Mouse (Mus musculus): ENCODE data around the gene Nfx1.

Nfx1 gene

DNA sequence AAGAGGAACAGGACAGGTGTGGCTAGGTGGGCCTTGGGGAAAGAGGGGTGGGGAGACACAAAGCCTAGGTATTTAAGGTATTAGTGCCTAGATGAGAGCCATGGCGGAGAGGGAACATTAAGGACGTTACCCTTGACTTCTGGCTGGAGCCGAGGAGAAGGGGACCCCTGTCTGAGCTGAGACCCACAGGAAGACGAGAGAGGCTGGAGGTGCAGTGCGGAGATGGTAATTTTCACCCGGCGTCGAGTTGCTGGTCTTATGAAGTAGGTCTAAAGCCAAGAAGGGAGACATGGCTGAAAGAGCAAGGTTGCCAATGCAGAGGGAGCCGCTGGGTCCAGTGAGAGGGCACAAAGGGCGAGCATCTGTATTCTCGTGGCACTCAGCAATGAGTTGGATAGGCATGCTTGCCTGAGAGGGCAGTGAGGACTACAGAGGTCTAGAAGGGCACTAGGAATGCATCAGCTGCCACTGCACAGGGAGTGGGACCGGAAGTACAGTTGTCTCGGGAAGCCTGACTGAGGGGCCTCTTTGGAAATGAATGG, 75.6 kb downstream of the Nfx1 start:
- DNase-seq (ENCODE audit: low spot score) = no peak

DNA sequence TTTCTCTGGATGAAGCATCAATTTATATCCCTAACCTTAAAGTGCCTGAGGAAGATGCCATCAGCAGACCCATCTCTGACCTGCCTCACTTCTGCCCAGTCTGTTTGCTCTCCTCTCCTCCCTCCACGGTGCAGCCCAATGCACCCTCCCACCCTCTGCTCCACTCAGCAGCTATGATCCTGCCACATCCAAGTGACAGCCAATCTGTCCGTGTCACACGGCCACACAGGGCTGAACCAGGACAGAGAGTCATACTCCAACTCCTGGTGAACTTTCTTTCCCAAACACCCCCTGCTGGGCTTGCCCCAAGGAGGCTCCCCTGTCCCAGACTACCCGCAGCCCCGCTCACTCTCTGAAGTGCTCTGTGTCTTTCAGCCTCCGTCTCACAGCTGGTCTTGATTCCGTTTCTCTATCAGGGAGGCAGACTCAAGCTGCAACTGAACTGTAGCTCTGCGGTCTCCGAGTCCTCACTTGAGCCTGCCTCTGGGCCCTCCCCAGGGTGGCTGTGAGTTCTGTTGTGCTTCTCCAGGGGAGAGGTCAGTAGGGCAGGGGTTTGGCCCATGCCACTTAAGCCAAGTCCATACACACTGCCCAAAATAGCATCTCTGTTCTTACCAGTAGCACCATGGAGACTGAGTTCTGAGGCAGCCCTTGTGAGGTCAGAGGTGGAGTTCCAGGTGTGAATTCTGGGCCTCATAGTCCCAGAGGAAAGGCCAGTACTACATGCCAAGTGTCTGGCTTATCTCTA, 77.0 kb downstream of the Nfx1 start, which contains the start of gene Aqp7:
Aqp7 (minus strand) TSS at position 616 of the 748 bp plus-strand sequence.
- DNase-seq (ENCODE audit: low spot score) = no peak

- DNase-seq (ENCODE audit: low spot score) = no peak
Measured at GRCm38 (mm10) chr4:41048926-41049325, 78.2 kb downstream of the Nfx1 start.

- DNase-seq (ENCODE audit: low spot score) = peak; percentile 75
Measured at GRCm38 (mm10) chr4:41050726-41051675, 80.3 kb downstream of the Nfx1 start.

GRCm38 (mm10) chr4:41051781-41052180, 81.1 kb downstream of the Nfx1 start:
- DNase-seq (ENCODE audit: low spot score) = no peak

- DNase-seq (ENCODE audit: low spot score) = no peak
Measured at GRCm38 (mm10) chr4:41055111-41055510, 84.4 kb downstream of the Nfx1 start.

GRCm38 (mm10) chr4:41056253-41056652, 85.5 kb downstream of the Nfx1 start:
- no peak for DNase-seq (ENCODE audit: low spot score)

DNA sequence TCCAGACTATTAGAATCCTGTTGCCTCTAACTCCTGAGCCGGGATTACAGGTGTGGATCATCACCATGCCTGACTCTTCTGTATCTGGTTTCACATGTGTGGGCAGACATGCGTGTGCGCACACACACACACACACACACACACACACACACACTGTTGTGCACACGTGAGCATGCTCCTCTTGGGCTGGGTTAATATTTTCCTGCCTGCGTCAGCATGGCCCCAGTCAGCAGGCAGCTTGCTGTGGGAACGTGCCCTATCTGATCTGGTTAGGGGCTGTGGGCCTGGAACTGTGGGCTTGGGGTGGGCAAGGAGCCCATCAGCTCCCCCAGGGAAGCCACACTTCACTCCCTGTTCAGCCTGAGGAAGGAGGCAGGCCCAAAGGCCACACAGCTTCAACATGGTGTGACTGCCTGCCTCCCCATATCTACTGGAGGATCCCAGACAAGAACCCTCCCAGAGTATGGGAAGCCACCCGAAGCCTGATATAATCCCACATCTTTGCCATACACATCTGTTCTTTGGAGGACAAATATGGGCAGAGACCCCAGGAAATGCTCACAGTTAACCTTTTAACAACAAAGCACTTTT, 86.1 kb downstream of the Nfx1 start:
- no peak for DNase-seq (ENCODE audit: low spot score)

GRCm38 (mm10) chr4:41057361-41057760, 86.7 kb downstream of the Nfx1 start:
- DNase-seq (ENCODE audit: low spot score) = no peak

GRCm38 (mm10) chr4:41063351-41063750, 92.6 kb downstream of the Nfx1 start:
- no peak for DNase-seq (ENCODE audit: low spot score)

DNA sequence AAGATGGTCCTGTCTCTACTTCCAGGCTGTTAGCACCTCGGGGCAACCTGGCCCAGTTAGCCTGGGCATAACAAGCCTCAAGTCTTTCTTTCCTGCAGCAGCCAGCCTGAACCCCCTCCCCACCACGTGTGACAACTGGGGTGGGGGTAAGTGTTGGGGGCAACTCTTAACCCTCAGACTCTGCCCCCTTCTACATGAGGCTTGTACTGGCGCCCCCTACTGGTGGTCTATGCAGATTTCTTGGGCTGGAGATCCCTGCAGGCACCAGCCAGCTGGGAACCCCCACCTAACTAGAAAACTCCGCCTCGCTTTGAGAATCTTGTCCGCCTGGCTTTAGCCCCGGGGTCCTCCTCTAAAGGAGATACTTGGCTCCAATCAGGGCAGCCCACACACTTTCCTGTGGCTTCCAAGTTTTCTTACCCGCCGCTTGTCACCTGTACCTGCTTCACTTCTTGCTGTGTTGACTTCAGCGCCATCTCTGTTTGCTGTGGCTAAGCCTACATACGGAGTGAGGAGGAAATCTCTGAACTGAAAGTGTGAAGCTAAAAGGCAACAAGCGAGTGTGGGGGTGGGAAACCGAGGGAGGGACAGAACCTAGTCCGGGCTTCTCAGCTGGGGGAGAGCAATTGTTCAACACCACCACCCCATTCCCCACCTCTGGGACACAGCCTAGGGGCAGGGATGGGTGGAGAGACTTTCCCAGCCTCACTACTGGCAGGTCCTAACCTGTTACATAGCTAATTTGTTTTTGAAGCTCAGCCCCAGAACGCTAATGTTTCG, 93.4 kb downstream of the Nfx1 start:
- DNase-seq (ENCODE audit: low spot score) = peak; percentile 45

- DNase-seq (ENCODE audit: low spot score) = no peak
Measured at GRCm38 (mm10) chr4:41065196-41065595, 94.5 kb downstream of the Nfx1 start.

DNA sequence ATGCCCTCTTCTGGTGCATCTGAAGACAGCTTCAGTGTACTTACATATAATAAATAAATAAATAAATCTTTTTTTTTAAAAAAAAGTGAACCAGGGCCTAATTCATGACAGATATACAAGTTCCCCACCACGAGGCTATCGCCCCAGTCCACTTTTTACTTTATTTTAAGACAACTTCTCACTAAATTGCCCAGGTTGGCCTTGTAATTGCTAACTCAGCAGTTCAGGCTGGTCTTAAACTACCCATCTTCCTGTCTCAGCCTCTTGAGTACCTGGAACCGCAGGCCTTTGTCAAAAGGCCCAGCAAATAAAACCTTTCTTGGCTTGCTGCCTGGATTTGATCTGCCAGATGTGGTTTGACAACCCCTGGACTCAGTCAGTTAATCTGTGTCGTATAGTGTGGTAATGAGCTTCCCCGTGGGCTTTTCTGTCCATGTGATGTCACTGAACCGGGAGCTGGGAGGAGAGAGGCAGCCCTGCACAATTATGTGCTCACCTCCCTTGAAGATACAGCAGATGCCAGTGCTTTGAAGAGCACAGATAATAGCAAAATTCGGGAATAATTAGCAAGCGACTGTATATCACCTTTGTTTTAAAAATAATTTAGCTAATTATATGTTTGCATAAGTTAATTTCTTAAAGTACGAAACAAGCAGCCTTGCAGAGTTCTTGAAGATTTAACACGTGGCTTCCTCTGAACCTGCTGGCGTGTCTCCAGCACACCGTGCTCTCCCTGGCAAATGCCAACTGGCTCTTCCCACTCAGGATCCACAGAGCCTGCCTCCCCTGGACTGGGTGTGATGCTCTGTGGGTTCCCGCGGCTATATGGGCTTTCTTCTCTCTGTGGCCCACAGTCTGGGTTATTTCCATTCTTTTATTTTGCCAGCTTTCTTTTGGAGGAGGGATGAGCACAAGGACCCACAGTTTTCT, 101.1 kb downstream of the Nfx1 start:
- no peak for DNase-seq (ENCODE audit: low spot score)

- no peak for DNase-seq (ENCODE audit: low spot score)
Measured at GRCm38 (mm10) chr4:41073008-41073817, 102.5 kb downstream of the Nfx1 start.

GRCm38 (mm10) chr4:41074461-41074860, 103.8 kb downstream of the Nfx1 start:
- no peak for DNase-seq (ENCODE audit: low spot score)

Measured in testis, postnatal 14 days (tissue).